Mouse (Mus musculus): ENCODE results near the gene Coa5. TPM values are rescaled to one million over a fixed set of nuclear protein-coding genes. Genes with fewer than 3 reads are reported as not detected.

Gene Coa5
- total RNA-seq, 2 experiments from 2014 or later: 92.3 to 105 TPM

GRCm38 (mm10) chr1:37368125-37368524 is 61.8 kb downstream of the Coa5 start:
- DNase-seq: no peak

Other genes starting within 250 kb of the Coa5 start
- under 1 TPM; 0.80 to 0.90 TPM for gene Cnga3, start 215.7 kb downstream of the Coa5 start, total RNA-seq (2021)
- gene Inpp4a, start 130.2 kb downstream of the Coa5 start, total RNA-seq (2021): 10 to 100 TPM; 22.1 to 26.2 TPM
- 10 to 100 TPM; 25.8 to 28.0 TPM for gene Unc50, start within 50 bp of the Coa5 start, total RNA-seq (2021)
- gene Mgat4a, start 110.9 kb upstream of the Coa5 start, total RNA-seq (2021): 1 to 10 TPM; 7.5 to 9.5 TPM